Mouse (Mus musculus) embryo, embryonic 11 days (tissue): ENCODE results near the gene Izumo4.
A peak's percentile ranks its signal among the peaks of the same experiment; 100 is the strongest.

Experiments
- DNase-seq: peaks from one replicate; pipeline ENCODE4 v3.0.0-alpha.2; 2015

Izumo4 gene

GRCm38 (mm10) chr10:80669737-80670485 lies 32.1 kb upstream of the Izumo4 start:
- DNase-seq = no peak

DNA sequence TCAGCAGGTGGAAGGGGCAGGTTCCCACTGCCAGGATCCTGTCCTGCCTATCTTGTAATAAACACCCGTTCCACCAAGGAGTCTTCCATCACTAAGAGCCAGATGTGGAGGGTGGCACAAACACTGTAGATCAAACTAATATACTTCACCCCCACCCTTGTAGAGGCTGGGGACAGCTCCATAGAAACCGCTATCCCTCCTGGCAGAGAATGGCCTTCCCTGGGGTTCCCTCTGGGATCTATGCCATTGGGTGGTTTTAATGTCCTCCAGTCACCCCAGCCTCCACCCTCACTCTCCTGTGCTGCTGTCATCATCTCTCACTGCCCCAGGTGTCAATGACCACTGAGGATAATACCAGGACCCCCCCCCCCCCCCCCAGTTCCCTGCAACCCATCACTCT lies 31.5 kb upstream of the Izumo4 start:
- no peak for DNase-seq

DNA sequence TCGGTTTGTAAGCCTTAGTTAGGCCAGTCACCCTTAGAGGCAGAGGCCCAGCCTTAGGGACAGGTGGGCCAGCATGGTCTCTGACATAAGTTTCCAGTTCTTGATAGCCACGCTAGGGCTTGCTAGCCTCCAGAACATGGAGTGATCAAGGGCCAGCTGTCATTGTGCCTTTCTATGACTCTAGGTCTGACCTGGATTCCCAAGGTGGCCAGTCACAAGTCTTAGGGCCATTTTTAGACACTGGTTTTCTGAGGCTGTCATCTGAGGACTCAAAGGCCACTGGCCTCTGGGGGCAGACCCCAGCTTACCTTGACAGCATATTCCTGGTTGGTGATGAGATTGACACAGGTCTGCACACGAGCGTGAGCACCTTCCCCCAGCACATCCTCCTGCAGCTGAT lies 30.7 kb upstream of the Izumo4 start:
- DNase-seq = no peak

DNA sequence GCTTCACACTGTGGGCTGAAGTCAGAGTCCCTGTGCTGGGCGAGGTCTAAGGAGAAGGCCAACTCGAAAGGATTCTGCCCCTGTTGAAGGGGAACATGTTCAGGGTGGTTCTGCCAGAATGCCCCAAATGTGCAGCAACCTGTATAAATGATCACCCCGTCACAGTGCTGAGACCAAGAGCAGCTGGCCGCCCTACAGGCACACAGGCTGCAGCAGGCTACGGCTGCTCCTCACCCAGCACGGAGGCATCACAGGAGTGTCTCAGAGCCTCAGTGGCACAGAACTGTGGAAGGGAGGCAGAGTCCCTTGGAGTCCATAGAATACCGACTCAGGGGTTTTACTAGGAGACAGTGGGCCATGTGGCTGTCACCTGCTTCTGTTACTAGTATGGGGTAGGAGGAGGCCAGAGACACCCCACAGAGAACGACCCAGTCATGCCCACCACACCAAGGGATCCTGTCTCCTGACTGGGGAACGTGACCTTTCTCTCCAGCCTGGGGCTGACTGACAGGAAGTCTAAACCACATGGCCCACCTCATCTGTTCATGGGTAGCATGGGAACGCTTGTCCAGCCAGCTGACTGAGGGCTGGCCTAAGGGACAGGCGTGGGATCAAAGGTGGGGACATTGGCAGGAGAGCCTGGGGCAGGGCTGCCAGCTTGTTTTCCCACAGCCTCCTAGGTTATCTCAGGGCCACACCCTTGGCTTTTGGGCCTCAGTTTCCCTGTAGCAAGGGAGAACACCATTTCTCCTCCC lies 29.9 kb upstream of the Izumo4 start:
- DNase-seq = no peak

DNA sequence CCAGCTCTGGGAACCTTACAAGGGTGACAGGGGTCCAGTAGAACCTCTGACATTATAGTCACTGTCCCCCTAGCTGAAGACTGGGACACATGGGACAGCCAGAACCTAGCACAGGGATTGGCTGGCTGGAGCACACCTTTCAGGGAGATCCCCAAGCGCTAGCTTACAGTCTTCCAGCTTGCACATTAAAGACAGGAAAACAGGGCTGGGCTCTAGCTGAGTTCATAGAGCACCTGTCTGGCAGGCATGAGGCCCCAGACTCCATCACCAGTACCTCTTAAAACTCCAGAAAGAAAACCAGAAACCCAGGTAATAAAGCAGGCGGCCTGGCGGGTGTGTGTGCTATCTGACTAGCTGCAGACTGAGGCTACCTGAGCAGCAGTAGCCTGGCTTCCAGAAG lies 28.3 kb upstream of the Izumo4 start:
- DNase-seq = no peak

- DNase-seq = no peak
Observed at GRCm38 (mm10) chr10:80674161-80674711, 27.7 kb upstream of the Izumo4 start.

DNA sequence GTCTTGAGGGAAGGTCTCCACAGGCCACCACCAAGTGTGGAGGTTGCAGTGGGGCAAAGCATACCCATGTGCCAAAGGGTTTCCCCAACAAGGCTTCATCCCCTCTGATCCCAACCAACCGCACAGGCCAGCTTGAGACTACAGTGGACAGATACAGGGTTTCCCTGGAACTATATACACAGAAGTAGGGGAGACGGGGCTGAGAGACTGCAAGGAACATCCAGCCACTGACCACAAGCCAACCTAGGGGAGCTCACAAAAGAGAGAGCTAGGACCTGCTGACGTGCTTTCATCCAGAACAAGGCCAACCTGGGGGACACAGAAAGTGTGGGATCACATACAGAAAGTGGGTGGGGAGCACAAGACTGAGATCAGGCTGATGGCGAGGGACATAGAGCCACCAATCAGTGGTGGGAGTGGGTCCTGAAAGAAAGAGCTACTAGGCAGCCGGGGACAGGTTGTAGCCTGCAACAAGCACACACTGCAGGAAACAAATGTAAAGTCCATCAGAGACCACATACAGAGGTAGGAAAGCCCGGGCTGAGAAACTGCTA lies 27.1 kb upstream of the Izumo4 start:
- no peak for DNase-seq

DNA sequence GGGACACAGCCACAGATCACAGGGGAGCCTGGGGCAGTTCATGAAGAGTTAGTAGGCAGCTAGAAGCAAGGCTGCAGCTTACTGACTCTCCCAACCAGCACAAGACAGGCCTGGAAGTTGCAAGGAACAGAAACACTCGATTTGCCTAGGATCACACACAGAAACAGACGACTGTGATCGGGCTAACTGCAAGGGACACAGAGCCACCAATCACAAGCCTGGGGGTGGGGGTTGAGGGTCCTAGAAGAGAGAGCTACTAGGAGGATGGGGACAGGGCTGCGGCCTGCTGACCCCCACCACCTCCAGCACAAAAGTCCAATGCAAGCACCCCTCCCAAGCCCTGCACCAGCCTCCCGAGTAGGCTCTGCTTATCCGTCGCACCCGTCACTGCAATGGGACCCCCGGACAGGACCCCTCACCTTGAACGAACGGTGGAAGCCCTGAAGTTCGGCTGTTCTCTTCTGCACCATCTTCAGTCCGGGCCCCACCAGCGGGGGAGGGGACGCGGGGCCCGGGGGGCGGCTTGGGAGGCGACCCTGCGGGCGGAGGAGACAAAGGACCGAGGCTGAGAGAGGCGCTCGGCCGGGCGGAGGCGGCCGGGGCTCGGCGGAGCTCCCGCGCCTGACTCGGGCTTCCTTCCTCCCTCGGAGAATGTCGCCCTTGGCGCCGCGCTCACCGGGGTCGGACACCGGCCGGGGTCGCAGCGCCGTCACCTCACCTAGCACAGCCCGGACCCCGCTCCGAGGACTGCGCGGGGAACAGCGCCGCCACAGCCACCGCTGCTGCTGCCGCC lies 26.4 kb upstream of the Izumo4 start:
- peak; percentile 52 for DNase-seq

- peak; percentile 100 for DNase-seq
Observed at GRCm38 (mm10) chr10:80676198-80676928, 25.6 kb upstream of the Izumo4 start.

GRCm38 (mm10) chr10:80677128-80677875 lies 24.7 kb upstream of the Izumo4 start:
- DNase-seq = no peak

GRCm38 (mm10) chr10:80677942-80678436 lies 24.0 kb upstream of the Izumo4 start, which contains the start of gene Mknk2:
Mknk2 (minus strand) TSS chr10:80678112.
- DNase-seq = peak; percentile 56

DNA sequence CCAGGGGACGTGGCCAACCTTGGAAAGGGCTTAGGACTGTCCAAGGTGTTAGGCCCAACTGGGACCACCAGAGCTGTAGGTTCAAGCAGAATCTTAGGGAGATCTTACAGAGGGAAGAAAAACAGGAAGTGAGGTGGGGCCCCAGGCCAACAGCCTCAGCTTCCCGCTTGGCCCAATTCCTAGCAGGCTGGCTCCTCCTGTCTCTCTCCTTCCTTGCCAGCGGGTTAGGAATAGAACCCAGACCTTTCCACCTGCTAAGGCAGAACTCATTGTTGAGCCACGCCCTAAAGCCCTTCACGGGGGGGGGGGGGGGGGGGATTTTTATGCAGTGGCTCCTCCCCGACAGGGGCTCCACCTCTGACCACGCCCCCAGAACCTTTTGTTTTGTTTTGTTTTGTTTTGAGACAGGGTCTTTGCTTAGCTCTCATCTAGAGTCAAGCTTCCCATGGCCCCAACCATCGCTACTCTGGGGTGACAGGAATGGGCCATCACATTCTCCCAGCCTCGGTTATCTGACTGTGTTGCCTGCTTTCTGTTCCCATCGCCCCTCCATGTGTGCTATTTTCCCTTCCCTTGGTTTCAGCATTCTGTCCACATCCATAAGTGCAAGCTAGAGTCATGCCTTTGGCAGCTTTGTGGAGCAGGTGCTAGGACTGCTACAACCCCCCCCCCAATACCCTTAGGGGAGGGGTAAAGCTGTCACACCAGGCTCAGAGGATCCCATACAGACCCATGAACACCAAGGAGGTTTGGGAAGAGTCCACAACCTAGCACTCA lies 23.2 kb upstream of the Izumo4 start:
- no peak for DNase-seq

GRCm38 (mm10) chr10:80679556-80680259 lies 22.3 kb upstream of the Izumo4 start:
- no peak for DNase-seq

DNA sequence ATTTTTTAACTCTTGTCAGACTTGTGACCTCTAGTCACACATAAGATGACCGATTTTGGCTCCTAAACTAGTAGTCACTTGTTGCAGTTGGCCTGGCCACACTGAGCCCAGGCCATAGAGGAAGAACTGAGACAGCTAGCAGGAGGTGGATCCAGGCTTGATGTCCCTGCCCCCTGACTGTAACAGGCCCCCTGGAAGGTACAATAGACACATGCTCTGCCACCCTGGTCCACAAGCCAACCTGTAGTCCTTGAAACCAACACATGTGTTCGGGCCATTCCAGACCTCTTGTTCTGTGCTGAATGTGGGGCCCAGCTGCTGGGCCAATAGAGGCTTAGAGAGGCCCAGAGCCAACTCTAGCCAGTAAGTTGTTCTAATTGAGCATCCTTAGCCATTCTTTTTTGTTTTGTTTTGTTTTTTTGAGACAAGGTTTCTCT lies 21.7 kb upstream of the Izumo4 start:
- no peak for DNase-seq

DNA sequence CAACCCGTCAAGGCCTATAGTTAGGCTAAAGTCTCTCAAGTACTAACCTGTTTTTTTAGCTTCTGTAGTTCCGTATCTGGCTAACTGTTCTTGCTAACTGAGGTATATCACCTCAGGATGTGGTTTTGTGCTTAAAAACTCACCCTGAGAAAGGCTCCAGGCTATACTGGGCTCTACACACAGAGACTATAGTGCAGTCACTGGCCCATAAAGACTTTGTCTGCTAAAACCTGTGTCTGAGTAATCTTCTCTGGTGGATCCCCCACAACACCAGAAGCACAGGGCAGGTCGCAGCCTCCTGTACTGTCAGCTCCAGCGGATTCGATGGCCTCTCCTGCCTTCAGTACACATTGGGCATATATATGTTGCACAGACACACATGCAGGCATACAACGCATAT lies 20.0 kb upstream of the Izumo4 start:
- DNase-seq = no peak

GRCm38 (mm10) chr10:80683647-80684046 lies 18.3 kb upstream of the Izumo4 start:
- no peak for DNase-seq

DNA sequence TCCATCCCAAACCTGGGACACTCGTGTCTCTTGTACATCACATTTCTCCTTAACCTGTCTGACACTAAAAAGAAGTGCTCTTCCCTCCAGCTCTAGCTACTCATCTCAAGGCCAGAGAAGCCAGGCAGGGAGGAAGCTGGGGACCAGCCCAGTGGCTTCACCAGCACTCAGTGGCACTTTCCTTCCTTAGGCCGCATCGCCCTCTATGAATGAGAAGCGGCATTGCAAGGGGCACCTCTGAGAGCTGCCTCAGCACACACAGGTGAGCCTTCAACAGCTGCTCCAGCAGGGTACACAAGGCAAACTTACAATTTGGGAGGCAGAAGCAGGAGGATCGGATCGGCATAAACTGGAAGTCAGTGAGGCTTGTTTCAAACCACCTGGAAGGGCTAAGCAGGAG lies 17.8 kb upstream of the Izumo4 start:
- DNase-seq = peak; percentile 61

DNA sequence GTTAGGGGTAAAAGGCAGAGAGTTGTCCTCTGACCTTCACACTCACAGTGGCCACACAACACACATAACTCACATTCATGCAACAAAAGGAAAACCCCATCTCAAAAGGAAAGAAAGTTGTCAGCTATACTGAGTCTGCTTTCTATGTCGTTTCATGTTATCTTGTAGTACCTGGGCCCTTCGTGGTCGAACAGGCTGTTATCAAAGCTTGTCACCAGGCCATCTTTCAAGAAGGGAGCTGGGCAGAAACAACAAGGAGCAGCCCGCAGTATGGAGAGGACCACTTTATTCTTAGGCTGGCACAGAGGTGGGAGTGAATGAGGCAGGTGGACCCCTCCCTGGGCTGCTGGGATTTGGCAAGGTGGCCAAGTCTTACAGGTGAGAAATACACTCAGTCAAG lies 17.0 kb upstream of the Izumo4 start:
- no peak for DNase-seq

GRCm38 (mm10) chr10:80686617-80687016 lies 15.4 kb upstream of the Izumo4 start:
- DNase-seq = no peak

DNA sequence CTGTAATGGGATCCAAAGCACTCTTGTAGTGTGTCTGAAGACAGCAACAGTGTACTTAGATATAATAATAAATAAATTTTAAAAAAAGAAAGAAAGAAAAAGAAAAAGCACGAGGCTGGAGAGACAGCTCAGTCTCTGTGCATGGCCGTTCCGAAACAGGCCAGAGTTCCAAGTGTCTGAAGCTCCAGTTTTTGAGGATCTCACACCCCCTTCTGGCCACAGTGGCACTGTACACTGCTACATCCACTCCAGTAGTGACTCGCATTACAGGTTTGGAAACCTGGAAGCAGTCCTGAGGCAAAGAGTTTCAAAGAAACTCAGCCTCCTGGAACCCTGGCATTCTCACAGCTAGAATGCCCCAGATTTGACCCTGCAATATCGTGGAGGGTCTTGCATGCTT lies 14.1 kb upstream of the Izumo4 start:
- DNase-seq = peak; percentile 71
